Mouse (Mus musculus) lung, adult 2 months (tissue): Measurements from ENCODE around the gene Rhoq. TPM values are rescaled to one million over a fixed set of nuclear protein-coding genes. Genes with fewer than 3 reads are reported as not detected.

Source experiments
- DNase-seq: peaks from one replicate; pipeline ENCODE4 v3.0.0; 2022
- H3K4me1 ChIP-seq: fragments of 200-500 bp; 2 replicates; pipeline ENCODE4 v1.6.1; 2011; ENCODE audit warnings: low read length; ENCODE audit not compliant: control insufficient read depth, insufficient read depth
- H3K4me3 ChIP-seq: fragments of 200-500 bp; replicated peaks from 2 replicates; pipeline ENCODE3; 2011; ENCODE audit warnings: low read depth, mild to moderate bottlenecking, control low read depth, low read length; ENCODE audit errors: extremely low read depth
- CTCF ChIP-seq: fragments of 200-500 bp; IDR thresholded peaks from 2 replicates; pipeline ENCODE4 v1.5.1; 2011; ENCODE audit warnings: mild to moderate bottlenecking, low read length, control low read depth; ENCODE audit not compliant: insufficient read depth
- POLR2A ChIP-seq: fragments of 200-500 bp; IDR thresholded peaks from 2 replicates; pipeline ENCODE4 v1.6.1; 2011; ENCODE audit warnings: low read depth, mild to moderate bottlenecking, control low read depth, low read length, borderline replicate concordance; ENCODE audit errors: extremely low read depth
- WGBS: fragments of 180-500 bp; shearing (Covaris S2); methylation state at CpG from one replicate; pipeline ENCODE4 v1.1.7; 2018; 5-methylcytosine and 5-hydroxymethylcytosine counted together
- polyA plus RNA-seq: library from polyadenylated mRNA; depleted of rRNA; stranded (reverse); fragments of >200 nt; gene quantifications from 2 replicates; pipeline ENCODE4 v1.2.3, GENCODE M21; 2012

Rhoq gene
- polyA plus RNA-seq, 1 experiment: 25.0 TPM

- Histone ChIP-seq H3K4me1 (peaks cover 5% of the 10 kb centered on the region; the same call in 1 of the 2 replicates), H3K4me3 (no peak overlapping the region)
- TF ChIP-seq POLR2A: no peak
- no peak for DNase-seq
- WGBS: 58% methylated on average over 5 of the region's 5 CpGs
Measured at GRCm38 (mm10) chr17:86969582-86969981, 6.7 kb downstream of the Rhoq start.

DNA sequence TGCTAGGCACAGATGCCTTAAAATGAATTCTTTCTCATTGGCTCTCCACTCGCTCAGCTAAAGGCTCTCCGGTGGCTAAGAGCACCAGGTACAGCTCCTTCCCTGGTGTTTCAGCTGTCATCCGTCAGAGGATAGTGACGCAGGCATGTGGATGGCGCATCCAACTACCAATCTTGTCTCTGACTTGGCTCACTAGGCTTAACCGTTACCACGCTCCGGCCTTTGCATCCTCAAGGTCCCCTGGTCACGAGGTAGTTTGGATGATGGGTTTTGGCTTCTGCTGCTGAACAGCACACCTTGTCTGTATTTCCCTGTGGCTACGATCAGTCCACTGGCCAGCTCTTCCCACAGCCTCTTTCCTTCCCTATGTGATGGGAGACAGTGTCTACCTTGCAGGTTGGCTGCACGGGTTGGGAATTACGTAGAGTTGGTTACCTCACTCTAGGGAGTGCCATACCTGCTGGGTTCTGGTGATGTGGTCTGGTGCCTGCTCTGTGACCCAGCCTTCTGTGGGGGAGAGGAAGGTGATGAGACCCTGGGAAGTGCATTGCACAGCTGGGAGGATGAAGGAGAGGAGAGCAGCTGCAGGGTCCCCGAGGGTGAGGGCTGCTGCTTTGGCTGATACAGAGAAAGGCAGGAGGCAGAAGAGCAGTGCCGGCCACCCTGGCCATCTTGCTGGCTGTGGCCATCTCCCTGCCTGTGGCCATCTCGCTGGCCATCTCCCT is 7.3 kb downstream of the Rhoq start:
- no peak for DNase-seq
- WGBS: 91% methylated on average over 15 of the region's 15 CpGs
- peaks cover under 1% of the 10 kb centered on the region; the same call in 1 of the 2 replicates for H3K4me1 ChIP-seq
- TF ChIP-seq CTCF (no peak), POLR2A (no peak)
- H3K4me3 ChIP-seq: no peak overlapping the region

GRCm38 (mm10) chr17:86971036-86971435 is 8.2 kb downstream of the Rhoq start:
- DNase-seq: no peak
- 76% methylated on average over 5 of the region's 5 CpGs for WGBS
- Histone ChIP-seq H3K4me1 (no peaks in the 10 kb centered on the region; the same call in 1 of the 2 replicates), H3K4me3 (no peak overlapping the region)
- TF ChIP-seq CTCF (no peak), POLR2A (no peak)

- 85% methylated on average over 7 of the region's 7 CpGs for WGBS
- H3K4me3 ChIP-seq: no peak overlapping the region
- no peaks in the 10 kb centered on the region; the same call in 1 of the 2 replicates for H3K4me1 ChIP-seq
- TF ChIP-seq POLR2A (no peak), CTCF (no peak)
- DNase-seq: no peak
Measured at GRCm38 (mm10) chr17:86971860-86972259, 9.0 kb downstream of the Rhoq start.

DNA sequence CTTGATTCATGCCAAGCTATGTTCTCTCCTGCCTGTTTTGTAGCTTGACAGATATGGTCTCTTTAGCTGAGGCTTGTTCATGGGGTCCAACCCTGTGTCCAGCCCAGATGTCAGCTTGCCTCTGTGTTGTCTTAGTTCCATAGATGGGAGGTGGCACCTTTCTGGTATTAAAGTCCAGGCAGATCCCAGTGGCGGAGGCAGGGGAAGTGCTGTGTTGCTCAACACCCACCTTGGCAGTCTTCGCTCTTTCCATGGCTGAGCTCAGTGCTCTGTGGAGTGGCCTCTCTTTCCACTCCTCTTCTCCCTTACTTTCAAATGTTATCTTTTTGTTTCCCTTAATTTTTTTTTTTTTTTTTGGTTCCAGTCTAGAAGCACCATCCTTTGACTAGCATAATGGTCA is 10.2 kb downstream of the Rhoq start:
- no peak overlapping the region for H3K4me3 ChIP-seq
- WGBS: 71% methylated on average over 2 of the region's 2 CpGs
- no peak for DNase-seq
- H3K4me1 ChIP-seq: no peaks in the 10 kb centered on the region; the same call in 1 of the 2 replicates
- TF ChIP-seq CTCF: no peak
- TF ChIP-seq POLR2A: no peak

GRCm38 (mm10) chr17:86976387-86976786 is 13.5 kb downstream of the Rhoq start:
- 72% methylated on average over 10 of the region's 10 CpGs for WGBS
- no peaks in the 10 kb centered on the region for H3K4me1 ChIP-seq
- H3K4me3 ChIP-seq: no peak overlapping the region
- no peak for DNase-seq
- TF ChIP-seq POLR2A (no peak), CTCF (no peak)

DNA sequence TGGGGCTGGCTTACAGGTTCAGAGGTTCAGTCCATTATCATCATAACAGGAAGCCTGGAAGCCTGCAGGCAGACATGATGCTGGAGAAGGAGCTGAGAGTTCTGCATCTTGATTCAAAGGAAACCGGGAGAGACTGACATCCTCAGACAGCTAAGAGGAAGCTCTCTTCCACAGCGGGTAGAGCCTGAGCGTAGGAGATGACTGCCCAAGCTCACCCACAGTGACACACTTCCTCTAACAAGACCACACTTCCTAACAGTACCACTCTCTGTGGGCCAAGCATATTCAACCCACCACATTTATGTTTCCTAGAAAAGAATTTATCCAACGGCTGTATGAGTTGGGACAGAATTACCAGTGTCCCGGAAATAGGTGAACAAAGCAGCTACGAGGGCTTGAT is 15.6 kb downstream of the Rhoq start:
- 0 out of 2 replicates have a peak, but pooled peaks cover 2% of the 10 kb centered on the region for H3K4me1 ChIP-seq
- WGBS: 62% methylated on average over 6 of the region's 6 CpGs

DNA sequence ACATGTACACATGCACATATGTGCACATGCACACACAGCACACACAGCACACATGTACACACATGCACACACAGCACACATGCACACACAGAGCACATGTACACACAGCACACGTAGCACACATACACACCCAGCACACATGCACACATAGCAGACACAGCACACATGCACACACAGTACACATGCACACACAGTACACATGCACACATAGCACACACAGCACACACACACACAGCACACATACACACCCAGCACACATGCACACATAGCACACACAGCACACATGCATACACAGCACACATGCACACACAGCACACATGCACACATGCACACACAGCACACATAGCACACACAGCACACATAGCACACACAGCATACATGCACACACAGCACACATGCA is 18.3 kb downstream of the Rhoq start:
- Histone ChIP-seq H3K4me3 (no peak overlapping the region), H3K4me1 (peaks cover 2% of the 10 kb centered on the region; the same call in 1 of the 2 replicates)
- TF ChIP-seq POLR2A (no peak), CTCF (no peak)
- DNase-seq: no peak
- 93% methylated on average over 1 of the region's 1 CpGs for WGBS

More for the DNA sequence above, 15.6 kb downstream of the Rhoq start:
- no peak overlapping the region for H3K4me3 ChIP-seq
- TF ChIP-seq CTCF: no peak
- DNase-seq: no peak

GRCm38 (mm10) chr17:86981701-86982100 is 18.8 kb downstream of the Rhoq start:
- WGBS: 100% methylated on average over 2 of the region's 2 CpGs
- TF ChIP-seq POLR2A (no peak), CTCF (no peak)
- Histone ChIP-seq H3K4me3 (no peak overlapping the region), H3K4me1 (peaks cover 4% of the 10 kb centered on the region)
- no peak for DNase-seq

GRCm38 (mm10) chr17:86982497-86982896 is 19.6 kb downstream of the Rhoq start:
- DNase-seq: no peak
- Histone ChIP-seq H3K4me3 (no peak overlapping the region), H3K4me1 (peaks cover 7% of the 10 kb centered on the region)
- no peak for TF ChIP-seq POLR2A
- TF ChIP-seq CTCF: no peak
- 70% methylated on average over 9 of the region's 9 CpGs for WGBS
